Mouse (Mus musculus) E14TG2a.4 (cell line): Measurements from ENCODE around the gene Jarid2.
A peak's percentile ranks its signal among the peaks of the same experiment; 100 is the strongest.

ENCODE experiments used
- H3K27me3 ChIP-seq: 2 replicates; pipeline ENCODE4 v1.6.1; 2014; ENCODE audit warnings: low read length, control low read depth; ENCODE audit not compliant: insufficient read depth
- H3K36me3 ChIP-seq: 2 replicates; pipeline ENCODE4 v1.6.1; 2014; ENCODE audit warnings: low read length, control low read depth; ENCODE audit not compliant: insufficient read depth
- H3K4me1 ChIP-seq: replicated peaks from 2 replicates; pipeline ENCODE4 v1.6.1; 2014; ENCODE audit warnings: low read depth, low read length, control low read depth
- H3K4me3 ChIP-seq: replicated peaks from 2 replicates; pipeline ENCODE4 v1.5.1; 2014; ENCODE audit warnings: mild to moderate bottlenecking, low read length
- H3K9me3 ChIP-seq: 2 replicates; pipeline ENCODE4 v1.6.1; 2014; ENCODE audit warnings: low read length, control low read depth
- CTCF ChIP-seq: conservative IDR thresholded peaks from 2 replicates; pipeline ENCODE4 v1.5.1; 2014; ENCODE audit warnings: low read length
- NANOG ChIP-seq: IDR thresholded peaks from 2 replicates; pipeline ENCODE4 v1.6.1; 2014; ENCODE audit warnings: borderline replicate concordance, low read length, mixed read lengths
- POU5F1 ChIP-seq: IDR thresholded peaks from 2 replicates; pipeline ENCODE4 v1.6.1; 2014; ENCODE audit warnings: low read length, borderline replicate concordance

The Jarid2 gene

GRCm38 (mm10) chr13:44903416-44903815 is 174.1 kb downstream of the Jarid2 start:
- Histone ChIP-seq H3K27me3 (no peaks in the 10 kb centered on the region), H3K4me3 (no peak overlapping the region), H3K4me1 (peaks cover 96% of the 10 kb centered on the region), H3K36me3 (peaks cover 100% of the 10 kb centered on the region), H3K9me3 (no peaks in the 10 kb centered on the region)
- TF ChIP-seq NANOG: no peak
- no peak for TF ChIP-seq CTCF
- no peak for TF ChIP-seq POU5F1

GRCm38 (mm10) chr13:44904271-44904670 is 175.0 kb downstream of the Jarid2 start:
- Histone ChIP-seq H3K36me3 (peaks cover 100% of the 10 kb centered on the region), H3K27me3 (no peaks in the 10 kb centered on the region), H3K4me3 (no peak overlapping the region), H3K9me3 (no peaks in the 10 kb centered on the region), H3K4me1 (peaks cover 90% of the 10 kb centered on the region)
- no peak for TF ChIP-seq CTCF

- Histone ChIP-seq H3K4me1 (peaks cover 83% of the 10 kb centered on the region), H3K27me3 (no peaks in the 10 kb centered on the region), H3K36me3 (peaks cover 100% of the 10 kb centered on the region), H3K9me3 (no peaks in the 10 kb centered on the region), H3K4me3 (no peak overlapping the region)
- TF ChIP-seq CTCF: no peak
Observed at GRCm38 (mm10) chr13:44906141-44906540, 176.9 kb downstream of the Jarid2 start.

- Histone ChIP-seq H3K27me3 (no peaks in the 10 kb centered on the region), H3K36me3 (peaks cover 100% of the 10 kb centered on the region), H3K4me3 (no peak overlapping the region), H3K9me3 (no peaks in the 10 kb centered on the region), H3K4me1 (peaks cover 68% of the 10 kb centered on the region)
- no peak for TF ChIP-seq POU5F1
- TF ChIP-seq CTCF: no peak
Observed at GRCm38 (mm10) chr13:44907702-44908101, 178.4 kb downstream of the Jarid2 start.

GRCm38 (mm10) chr13:44908790-44909189 is 179.5 kb downstream of the Jarid2 start:
- Histone ChIP-seq H3K4me3 (no peak overlapping the region), H3K9me3 (no peaks in the 10 kb centered on the region), H3K27me3 (no peaks in the 10 kb centered on the region), H3K4me1 (peaks cover 62% of the 10 kb centered on the region), H3K36me3 (peaks cover 100% of the 10 kb centered on the region)
- no peak for TF ChIP-seq NANOG
- no peak for TF ChIP-seq CTCF
- TF ChIP-seq POU5F1: no peak

- Histone ChIP-seq H3K27me3 (no peaks in the 10 kb centered on the region), H3K36me3 (peaks cover 100% of the 10 kb centered on the region), H3K4me3 (no peak overlapping the region), H3K9me3 (no peaks in the 10 kb centered on the region), H3K4me1 (peaks cover 39% of the 10 kb centered on the region)
- TF ChIP-seq NANOG: no peak
- TF ChIP-seq POU5F1: no peak
- no peak for TF ChIP-seq CTCF
Observed at GRCm38 (mm10) chr13:44912851-44913250, 183.6 kb downstream of the Jarid2 start.

GRCm38 (mm10) chr13:44913560-44913959 is 184.3 kb downstream of the Jarid2 start:
- Histone ChIP-seq H3K9me3 (no peaks in the 10 kb centered on the region), H3K27me3 (no peaks in the 10 kb centered on the region)

GRCm38 (mm10) chr13:44915382-44915781 is 186.1 kb downstream of the Jarid2 start:
- peaks cover 100% of the 10 kb centered on the region for H3K36me3 ChIP-seq
- TF ChIP-seq NANOG: no peak
- TF ChIP-seq CTCF: no peak
- no peak for TF ChIP-seq POU5F1

More at GRCm38 (mm10) chr13:44913560-44913959, 184.3 kb downstream of the Jarid2 start:
- TF ChIP-seq POU5F1 (no peak), NANOG (no peak), CTCF (no peak)
- no peak overlapping the region for H3K4me3 ChIP-seq
- peaks cover 39% of the 10 kb centered on the region for H3K4me1 ChIP-seq
- H3K36me3 ChIP-seq: peaks cover 100% of the 10 kb centered on the region

GRCm38 (mm10) chr13:44915945-44916344 is 186.7 kb downstream of the Jarid2 start:
- Histone ChIP-seq H3K36me3 (peaks cover 100% of the 10 kb centered on the region), H3K9me3 (peaks cover 4% of the 10 kb centered on the region; the same call in 1 of the 2 replicates), H3K27me3 (no peaks in the 10 kb centered on the region), H3K4me3 (no peak overlapping the region), H3K4me1 (peaks cover 30% of the 10 kb centered on the region)
- TF ChIP-seq NANOG (no peak), CTCF (peak; percentile 47)

More at GRCm38 (mm10) chr13:44915382-44915781, 186.1 kb downstream of the Jarid2 start:
- Histone ChIP-seq H3K4me1 (peaks cover 34% of the 10 kb centered on the region), H3K9me3 (peaks cover 4% of the 10 kb centered on the region; the same call in 1 of the 2 replicates), H3K4me3 (no peak overlapping the region), H3K27me3 (no peaks in the 10 kb centered on the region)
